Mouse (Mus musculus) olfactory bulb, adult 2 months (tissue): Measurements from ENCODE around the gene Adcy2. TPM values are rescaled to one million over a fixed set of nuclear protein-coding genes. Genes with fewer than 3 reads are reported as not detected.

Experiments
- H3K27ac ChIP-seq: fragments of 200-500 bp; 2 replicates; pipeline ENCODE4 v1.5.1; 2012; ENCODE audit warnings: low read depth, low read length; ENCODE audit not compliant: insufficient read depth
- H3K4me1 ChIP-seq: fragments of 200-500 bp; 2 replicates; pipeline ENCODE4 v1.6.1; 2012; ENCODE audit warnings: low read length; ENCODE audit not compliant: control insufficient read depth, insufficient read depth
- H3K4me3 ChIP-seq: fragments of 200-500 bp; 2 replicates; pipeline ENCODE4 v1.5.1; 2012; ENCODE audit warnings: mild to moderate bottlenecking, low read depth, low read length, moderate library complexity; ENCODE audit not compliant: insufficient read depth
- CTCF ChIP-seq: fragments of 200-500 bp; IDR thresholded peaks from 2 replicates; pipeline ENCODE4 v1.5.1; 2012; ENCODE audit warnings: low read depth, mild to moderate bottlenecking, low read length, moderate library complexity; ENCODE audit not compliant: insufficient read depth
- POLR2A ChIP-seq: fragments of 200-500 bp; IDR thresholded peaks from 2 replicates; pipeline ENCODE4 v1.6.1; 2012; ENCODE audit warnings: mild to moderate bottlenecking, low read depth, low read length, moderate library complexity; ENCODE audit not compliant: insufficient read depth
- whole genome bisulfite sequencing: fragments of 180-500 bp; shearing (Covaris S2); methylation state at CpG from one replicate; pipeline ENCODE4 v1.1.7; 2018; 5-methylcytosine and 5-hydroxymethylcytosine counted together
- polyA plus RNA-seq: library from polyadenylated mRNA; stranded (reverse); fragments of >200 nt; gene quantifications from 2 replicates; pipeline ENCODE4 v1.2.4, GENCODE M21; 2012; ENCODE audit warnings: low replicate concordance; ENCODE audit not compliant: missing spikeins, insufficient read depth, insufficient read length

Adcy2 gene
- polyA plus RNA-seq, 1 experiment = not detected

- 88% methylated on average over 4 of the region's 4 CpGs for WGBS
- TF ChIP-seq CTCF (no peak), POLR2A (no peak)
- Histone ChIP-seq H3K4me1 (no peaks in the 10 kb centered on the region), H3K27ac (no peak overlapping the region), H3K4me3 (no peak overlapping the region)
Observed at GRCm38 (mm10) chr13:69006091-69006490, 6.8 kb upstream of the Adcy2 start.

GRCm38 (mm10) chr13:69004406-69004805 is 5.1 kb upstream of the Adcy2 start:
- H3K4me3 ChIP-seq = no peak overlapping the region
- WGBS = 86% methylated on average over 4 of the region's 4 CpGs
- no peak for TF ChIP-seq POLR2A
- TF ChIP-seq CTCF = no peak
- H3K4me1 ChIP-seq = peaks cover 8% of the 10 kb centered on the region
- H3K27ac ChIP-seq = no peak overlapping the region

GRCm38 (mm10) chr13:69002631-69003030 is 3.3 kb upstream of the Adcy2 start:
- TF ChIP-seq POLR2A = no peak
- TF ChIP-seq CTCF = no peak
- no peak overlapping the region for H3K27ac ChIP-seq
- 83% methylated on average over 5 of the region's 5 CpGs for WGBS
- H3K4me3 ChIP-seq = no peak overlapping the region
- H3K4me1 ChIP-seq = peaks cover 8% of the 10 kb centered on the region

GRCm38 (mm10) chr13:69002173-69002572 is 2.8 kb upstream of the Adcy2 start:
- WGBS = 32% methylated on average over 4 of the region's 4 CpGs
- Histone ChIP-seq H3K27ac (no peak overlapping the region), H3K4me1 (peaks cover 8% of the 10 kb centered on the region), H3K4me3 (no peak overlapping the region)
- no peak for TF ChIP-seq POLR2A
- TF ChIP-seq CTCF = no peak

- WGBS = 64% methylated on average over 5 of the region's 5 CpGs
- H3K27ac ChIP-seq = peak overlapping the region; percentile 71
- H3K4me1 ChIP-seq = peaks cover 8% of the 10 kb centered on the region
- peak overlapping the region; percentile 79 for H3K4me3 ChIP-seq
- TF ChIP-seq POLR2A = no peak
Observed at GRCm38 (mm10) chr13:68999826-69000225, 485 bp upstream of the Adcy2 start.

GRCm38 (mm10) chr13:68998558-68998917 is 803 bp downstream of the Adcy2 start:
- peak overlapping the region; percentile 79 for H3K4me3 ChIP-seq
- whole genome bisulfite sequencing = under 1% methylated on average over 17 of the region's 17 CpGs
- H3K4me1 ChIP-seq = peaks cover 11% of the 10 kb centered on the region
- no peak for TF ChIP-seq CTCF
- H3K27ac ChIP-seq = peak overlapping the region; percentile 87

- TF ChIP-seq CTCF = no peak
- TF ChIP-seq POLR2A = no peak
- WGBS = 10% methylated on average over 22 of the region's 22 CpGs
- H3K27ac ChIP-seq = peak overlapping the region; percentile 87
Observed at GRCm38 (mm10) chr13:68997821-68998551, 1.4 kb downstream of the Adcy2 start.

GRCm38 (mm10) chr13:68997386-68997785 is 2.0 kb downstream of the Adcy2 start:
- Histone ChIP-seq H3K4me3 (peak overlapping the region; percentile 79), H3K4me1 (peaks cover 11% of the 10 kb centered on the region), H3K27ac (no peak overlapping the region)
- TF ChIP-seq POLR2A (no peak), CTCF (no peak)
- 26% methylated on average over 10 of the region's 10 CpGs for WGBS

More at GRCm38 (mm10) chr13:68997821-68998551, 1.4 kb downstream of the Adcy2 start:
- H3K4me1 ChIP-seq = peaks cover 11% of the 10 kb centered on the region
- peak overlapping the region; percentile 79 for H3K4me3 ChIP-seq

GRCm38 (mm10) chr13:68996661-68997060 is 2.7 kb downstream of the Adcy2 start:
- Histone ChIP-seq H3K27ac (no peak overlapping the region), H3K4me1 (peaks cover 11% of the 10 kb centered on the region), H3K4me3 (no peak overlapping the region)
- 43% methylated on average over 3 of the region's 3 CpGs for WGBS
- TF ChIP-seq POLR2A (no peak), CTCF (no peak)

- TF ChIP-seq CTCF (no peak), POLR2A (no peak)
- H3K27ac ChIP-seq = peak overlapping the region; percentile 51; the same call in 1 of the 2 replicates
- no peak overlapping the region for H3K4me3 ChIP-seq
- H3K4me1 ChIP-seq = peaks cover 18% of the 10 kb centered on the region
- WGBS = 35% methylated on average over 2 of the region's 2 CpGs
Observed at GRCm38 (mm10) chr13:68985789-68986188, 13.6 kb downstream of the Adcy2 start.
